Mouse (Mus musculus) brain, embryonic 14.5 days (tissue): ENCODE data around the gene Sgf29.

Experiments
- CTCF ChIP-seq: fragments of 200-500 bp; IDR thresholded peaks from 2 replicates; pipeline ENCODE4 v1.5.1; 2012; ENCODE audit warnings: inconsistent platforms, mild to moderate bottlenecking, moderate library complexity, borderline replicate concordance; ENCODE audit not compliant: insufficient read depth, insufficient read length; ENCODE audit errors: extremely low read depth
- POLR2A ChIP-seq: fragments of 200-500 bp; IDR thresholded peaks from 2 replicates; pipeline ENCODE4 v1.6.1; 2012; ENCODE audit warnings: mild to moderate bottlenecking, inconsistent platforms, borderline replicate concordance; ENCODE audit not compliant: poor library complexity, insufficient read depth, insufficient read length, severe bottlenecking; ENCODE audit errors: extremely low read depth

GRCm38 (mm10) chr7:126624774-126625173 lies 24.3 kb upstream of the Sgf29 start:
- no peak for TF ChIP-seq POLR2A
- no peak for TF ChIP-seq CTCF
